Mouse (Mus musculus) kidney, postnatal 0 days (tissue): ENCODE measurements at regions not wholly inside any gene's neighbourhood (a gene's known extent, or its start where the extent isn't known, plus 50 kb on each side); places are given as distances from the start of the nearest gene placed in this dataset.

Source experiments
- ATAC-seq: fragments of 200-750 bp; cut with Nextera tagmentation; replicated peaks from 2 replicates; pipeline ENCODE4 v1.8.0; 2017; ENCODE audit warnings: low read depth, moderate number of reproducible peaks, moderate TSS enrichment, moderate library complexity; ENCODE audit not compliant: low FRiP score
- DNase-seq: peaks from one replicate; pipeline ENCODE4 v3.0.0-alpha.2; 2016; ENCODE audit warnings: low spot score
- H3K27ac ChIP-seq: fragments of 300-500 bp; sonication (generic); 2 replicates; pipeline ENCODE4 v1.5.1; 2014; ENCODE audit warnings: mild to moderate bottlenecking
- H3K27me3 ChIP-seq: fragments of 300-500 bp; sonication (generic); 2 replicates; pipeline ENCODE4 v1.6.1; 2014; ENCODE audit warnings: low read length, mixed read lengths; ENCODE audit not compliant: insufficient read depth
- H3K36me3 ChIP-seq: fragments of 300-500 bp; sonication (generic); 2 replicates; pipeline ENCODE4 v1.6.1; 2014; ENCODE audit warnings: low read length, mixed read lengths; ENCODE audit not compliant: insufficient read depth
- H3K4me1 ChIP-seq: fragments of 300-500 bp; sonication (generic); replicated peaks from 2 replicates; pipeline ENCODE4 v1.6.1; 2014; ENCODE audit warnings: antibody characterized with exemption, low read length, mixed read lengths; ENCODE audit not compliant: insufficient read depth
- H3K4me2 ChIP-seq: fragments of 300-500 bp; sonication (generic); 2 replicates; pipeline ENCODE4 v1.6.1; 2014; ENCODE audit warnings: mild to moderate bottlenecking, low read length, moderate library complexity, mixed read lengths
- H3K4me3 ChIP-seq: fragments of 300-500 bp; sonication (generic); replicated peaks from 2 replicates; pipeline ENCODE4 v1.5.1; 2014; ENCODE audit warnings: low read depth, low read length
- H3K9ac ChIP-seq: fragments of 300-500 bp; sonication (generic); 2 replicates; pipeline ENCODE4 v1.6.1; 2014; ENCODE audit warnings: low read depth, low read length
- H3K9me3 ChIP-seq: fragments of 300-500 bp; sonication (generic); replicated peaks from 2 replicates; pipeline ENCODE4 v1.6.1; 2016; ENCODE audit warnings: low read length, inconsistent platforms, mixed read lengths
- CTCF ChIP-seq: IDR thresholded peaks from 2 replicates; pipeline ENCODE4 v1.5.1; 2016; ENCODE audit warnings: antibody characterized with exemption, low read depth, mild to moderate bottlenecking, moderate library complexity
- WGBS: fragments of 180-500 bp; shearing (Covaris S2); extraction: QIAGEN DNeasy Blood & Tissue Kit; methylation state at CpG from one replicate; pipeline ENCODE4 v1.1.7; 2014; 5-methylcytosine and 5-hydroxymethylcytosine counted together

DNA sequence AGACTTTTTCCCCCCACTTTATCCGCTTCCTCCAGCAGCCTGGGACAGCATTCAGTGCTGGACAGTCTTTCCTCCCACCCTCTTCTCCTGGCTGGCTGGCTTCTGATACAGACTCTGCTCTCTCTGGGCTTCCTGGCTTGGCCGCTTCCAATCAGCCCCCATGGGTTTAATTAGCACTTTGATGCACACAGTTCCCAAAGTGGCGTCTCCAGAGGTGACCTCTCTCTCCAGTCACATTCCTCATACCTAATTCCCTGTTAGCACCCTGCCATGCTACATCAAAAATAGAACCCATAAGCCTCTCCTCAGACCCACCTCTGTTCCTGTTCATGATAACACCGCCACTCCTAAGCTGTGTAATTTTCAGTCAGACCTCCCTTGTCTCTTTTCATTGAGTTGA is 101.9 kb upstream of the Arid2 start:
- Histone ChIP-seq H3K27ac (no peak overlapping the region), H3K36me3 (no peaks in the 10 kb centered on the region), H3K4me2 (no peak overlapping the region), H3K4me3 (no peak overlapping the region), H3K4me1 (no peaks in the 10 kb centered on the region), H3K9ac (no peak overlapping the region), H3K9me3 (no peaks in the 10 kb centered on the region), H3K27me3 (no peaks in the 10 kb centered on the region)
- DNase-seq: peak; percentile 28
- 42% methylated on average over 4 of the region's 4 CpGs for WGBS
- no peak for TF ChIP-seq CTCF
- no peak for ATAC-seq

DNA sequence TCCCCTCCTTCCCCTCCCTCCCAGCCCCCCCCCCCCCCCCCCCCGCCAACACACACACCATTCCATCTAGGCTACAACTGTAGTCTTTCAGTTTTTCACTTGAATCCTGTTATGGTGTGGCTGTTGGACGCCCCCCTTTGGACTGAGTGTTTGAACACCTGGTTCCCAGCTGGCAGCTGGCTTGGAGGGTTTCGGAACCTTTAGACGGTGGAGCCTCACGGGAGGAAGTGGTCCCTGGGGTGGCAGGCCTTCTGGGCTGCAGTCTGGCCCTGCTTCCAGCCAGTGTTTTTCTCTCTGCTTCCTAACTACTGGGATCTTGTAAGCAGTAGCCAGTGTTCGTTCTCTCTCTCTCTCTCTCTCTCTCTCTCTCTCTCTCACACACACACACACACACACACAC is 101.4 kb upstream of the Arid2 start:
- no peak for TF ChIP-seq CTCF
- ATAC-seq (no peak), DNase-seq (no peak)
- no peak overlapping the region for H3K9ac ChIP-seq
- H3K27me3 ChIP-seq: no peaks in the 10 kb centered on the region
- no peaks in the 10 kb centered on the region for H3K4me1 ChIP-seq
- no peak overlapping the region for H3K27ac ChIP-seq
- WGBS: 33% methylated on average over 5 of the region's 6 CpGs
- no peak overlapping the region for H3K4me3 ChIP-seq
- H3K4me2 ChIP-seq: no peak overlapping the region
- no peaks in the 10 kb centered on the region for H3K36me3 ChIP-seq
- no peaks in the 10 kb centered on the region for H3K9me3 ChIP-seq

DNA sequence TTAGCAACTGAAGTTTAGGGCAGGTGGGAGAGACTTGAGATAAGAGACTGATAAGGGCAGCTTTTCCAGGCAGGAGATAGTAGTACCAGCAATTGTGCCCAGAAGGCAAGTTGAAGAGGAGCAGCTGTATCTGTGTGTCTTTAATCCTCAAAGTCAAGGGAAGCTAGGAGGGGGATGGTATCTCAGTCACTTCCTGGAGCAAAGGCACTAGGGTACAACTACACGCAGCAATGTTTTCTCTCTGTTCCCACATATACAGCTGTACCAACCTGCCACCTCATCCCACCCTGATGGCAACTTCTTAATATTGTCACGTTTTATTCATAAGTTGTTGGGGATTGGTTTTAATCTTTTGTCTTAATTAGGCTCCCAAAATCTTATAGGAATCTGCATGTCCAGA is 97.8 kb upstream of the Arid2 start:
- no peak overlapping the region for H3K4me2 ChIP-seq
- H3K9ac ChIP-seq: no peak overlapping the region
- no peaks in the 10 kb centered on the region for H3K4me1 ChIP-seq
- no peak overlapping the region for H3K4me3 ChIP-seq
- no peaks in the 10 kb centered on the region for H3K27me3 ChIP-seq
- DNase-seq (no peak), ATAC-seq (no peak)
- 70% methylated on average over 2 of the region's 2 CpGs for WGBS
- H3K27ac ChIP-seq: no peak overlapping the region
- H3K9me3 ChIP-seq: no peaks in the 10 kb centered on the region
- no peaks in the 10 kb centered on the region for H3K36me3 ChIP-seq
- no peak for TF ChIP-seq CTCF

DNA sequence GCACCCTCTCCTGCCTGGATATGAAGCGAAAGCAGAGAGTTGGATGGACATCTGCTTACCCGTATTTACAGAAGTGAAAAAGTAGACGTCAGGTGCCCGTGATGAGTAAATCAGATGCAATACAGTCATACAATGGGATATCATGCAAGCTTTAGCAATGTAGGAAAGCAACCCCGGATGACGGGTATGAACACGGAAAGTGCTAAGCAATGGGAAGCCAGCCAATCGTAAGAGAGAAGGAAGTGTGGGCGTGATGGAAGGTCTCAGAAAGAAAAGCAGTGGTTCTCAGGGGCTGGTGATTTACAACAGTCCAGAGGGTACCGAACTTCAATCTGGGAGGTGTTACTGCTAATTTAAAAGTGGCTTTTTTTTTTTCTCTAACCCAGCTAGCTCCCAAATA is 89.9 kb upstream of the Arid2 start:
- Histone ChIP-seq H3K9ac (no peak overlapping the region), H3K4me3 (no peak overlapping the region), H3K9me3 (no peaks in the 10 kb centered on the region), H3K27ac (no peak overlapping the region), H3K4me1 (no peaks in the 10 kb centered on the region), H3K27me3 (no peaks in the 10 kb centered on the region), H3K36me3 (no peaks in the 10 kb centered on the region), H3K4me2 (no peak overlapping the region)
- peak; percentile 49 for DNase-seq
- WGBS: 50% methylated on average over 10 of the region's 10 CpGs
- no peak for TF ChIP-seq CTCF
- ATAC-seq: no peak

DNA sequence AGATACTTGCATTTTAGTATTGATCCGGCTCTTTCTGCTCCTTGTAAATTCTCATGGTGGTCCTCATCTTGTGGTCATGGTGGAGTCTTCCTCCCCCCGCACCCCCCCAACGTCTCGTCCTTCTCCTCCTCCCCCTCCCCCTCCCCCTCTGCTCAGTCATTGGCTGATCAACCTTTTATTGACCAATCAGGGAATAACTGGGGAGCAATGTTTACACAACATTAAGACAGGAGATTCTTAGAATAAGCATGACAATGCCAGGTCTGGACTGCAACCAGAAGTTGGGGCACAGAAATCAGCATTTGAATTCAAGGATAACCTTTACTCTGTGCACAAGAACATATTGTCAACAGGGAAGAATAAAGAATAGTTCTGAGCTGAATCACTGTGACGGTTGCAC is 89.4 kb upstream of the Arid2 start:
- ATAC-seq: no peak
- WGBS: 49% methylated on average over 5 of the region's 5 CpGs
- no peak overlapping the region for H3K27ac ChIP-seq
- no peaks in the 10 kb centered on the region for H3K36me3 ChIP-seq
- no peak for TF ChIP-seq CTCF
- H3K4me1 ChIP-seq: no peaks in the 10 kb centered on the region
- no peak overlapping the region for H3K9ac ChIP-seq
- H3K4me3 ChIP-seq: no peak overlapping the region
- no peak for DNase-seq
- no peak overlapping the region for H3K4me2 ChIP-seq
- H3K27me3 ChIP-seq: no peaks in the 10 kb centered on the region
- no peaks in the 10 kb centered on the region for H3K9me3 ChIP-seq

DNA sequence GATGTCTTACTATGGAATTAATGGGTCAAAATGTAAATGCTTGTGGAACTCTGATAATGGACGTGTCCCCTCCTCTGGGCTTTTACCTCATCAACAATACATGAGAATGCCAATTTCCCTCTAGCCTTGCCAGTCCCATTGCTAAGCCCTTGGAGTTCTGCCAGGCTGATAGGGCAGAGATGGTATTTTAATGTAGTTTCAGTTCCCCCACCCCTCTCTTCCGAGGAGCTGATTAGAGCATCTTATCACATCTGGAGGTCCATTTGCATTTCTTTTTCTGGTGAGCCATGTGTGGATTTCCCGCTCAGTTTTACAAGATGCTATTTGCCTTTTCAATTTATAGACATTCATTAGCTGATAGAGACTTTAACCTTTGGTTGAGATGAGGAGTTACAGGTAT is 86.0 kb upstream of the Arid2 start:
- Histone ChIP-seq H3K9me3 (no peaks in the 10 kb centered on the region), H3K4me2 (no peak overlapping the region), H3K4me3 (no peak overlapping the region), H3K4me1 (no peaks in the 10 kb centered on the region), H3K27me3 (no peaks in the 10 kb centered on the region), H3K36me3 (no peaks in the 10 kb centered on the region), H3K9ac (no peak overlapping the region), H3K27ac (no peak overlapping the region)
- WGBS: 84% methylated on average over 3 of the region's 3 CpGs
- no peak for ATAC-seq
- no peak for TF ChIP-seq CTCF
- no peak for DNase-seq

DNA sequence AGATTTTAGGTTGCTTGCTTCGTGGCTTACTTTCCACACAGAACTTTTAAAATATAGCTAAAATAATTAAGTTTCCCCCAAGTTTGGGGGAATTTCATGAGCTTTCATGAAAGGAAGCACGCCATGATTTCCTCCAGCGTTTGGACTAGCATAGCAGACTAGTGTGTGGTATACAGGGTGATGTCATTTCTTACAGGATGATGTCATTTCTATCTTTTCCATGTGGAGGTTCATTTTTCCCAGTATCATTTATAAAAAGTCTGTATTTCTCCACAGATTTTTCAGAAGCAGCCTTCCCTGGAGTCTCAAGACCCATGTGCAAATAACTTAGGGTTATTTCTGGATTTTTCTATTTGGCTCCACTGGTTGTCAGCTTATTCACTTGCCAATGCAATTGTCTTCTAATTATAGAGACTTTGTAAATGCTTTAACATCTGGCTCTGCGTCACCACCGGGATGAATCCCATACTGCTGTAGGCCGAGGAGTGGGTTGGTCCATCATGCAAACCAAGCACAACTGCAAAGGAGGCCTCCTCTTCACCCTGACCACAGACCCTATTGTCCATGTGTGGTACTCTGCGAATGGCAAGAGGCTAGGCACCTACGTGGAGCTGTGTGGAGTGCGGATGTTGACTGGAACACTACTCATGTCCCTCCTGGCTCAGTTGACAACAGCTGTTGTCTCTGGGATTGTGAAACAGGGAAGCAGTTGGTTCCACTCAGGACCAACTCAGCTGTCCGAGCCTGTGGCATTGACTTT is 85.4 kb upstream of the Arid2 start:
- no peak for DNase-seq
- ATAC-seq: no peak
- no peaks in the 10 kb centered on the region for H3K36me3 ChIP-seq
- no peak for TF ChIP-seq CTCF
- no peak overlapping the region for H3K4me3 ChIP-seq
- WGBS: 89% methylated on average over 10 of the region's 10 CpGs
- no peaks in the 10 kb centered on the region for H3K27me3 ChIP-seq
- H3K27ac ChIP-seq: no peak overlapping the region
- no peak overlapping the region for H3K9ac ChIP-seq
- no peaks in the 10 kb centered on the region for H3K4me1 ChIP-seq
- no peaks in the 10 kb centered on the region for H3K9me3 ChIP-seq
- no peak overlapping the region for H3K4me2 ChIP-seq
